Mouse (Mus musculus): ENCODE measurements at regions not wholly inside any gene's neighbourhood (a gene's known extent, or its start where the extent isn't known, plus 50 kb on each side); places are given as distances from the start of the nearest gene placed in this dataset.

- TF ChIP-seq POLR2A (IDR thresholded peaks at IDR 0.05; ENCODE audit: insufficient read length, low read depth) (no peak), MYOG (IDR thresholded peaks at IDR 0.05; ENCODE audit: control insufficient read depth in 1 of 3, insufficient read depth in 1 of 3, insufficient read length in 2 of 3, low read depth in 2 of 3) (no peak)
These were observed 212.6 kb downstream of the Samd5 start for GRCm38 (mm10) chr10:9462361-9462760.
